Comparison of ENCODE assay signal across 25 mouse cellular contexts in genomic region chr10:74359526-74359925, GRCm38 (mm10).
DNase-seq lines count a peak whose midpoint lies in the region; ATAC-seq and TF ChIP-seq lines count a peak whose summit lies in the region.
"Had no signal": no experiment of that assay in that cellular context is flagged by ENCODE, and none has a peak within 500 bp of the region (broad histone marks: within the 10 kb centered on the region; RNA-seq: fewer than 3 reads in every experiment).

No protein-coding gene starts in this region.

- no peak overlapping the region for H3K4me3 ChIP-seq in embryonic facial prominence, embryonic 11.5 days (ENCODE audit: low read depth, low read length)
- H3K4me3 ChIP-seq in embryonic facial prominence, embryonic 10.5 days = no peak overlapping the region
- no peak overlapping the region for H3K4me3 ChIP-seq in kidney, postnatal 0 days (replicated peaks; ENCODE audit: low read depth, low read length)
- H3K4me3 ChIP-seq in embryonic facial prominence, embryonic 14.5 days (ENCODE audit: low read depth, low read length) = no peak overlapping the region
- H3K4me3 ChIP-seq: forebrain, embryonic 13.5 days; forebrain, embryonic 15.5 days had no signal

- WGBS in embryonic facial prominence, embryonic 11.5 days = 26% methylated on average over 5 of the region's 5 CpGs
- 47% methylated on average over 5 of the region's 5 CpGs for WGBS in embryonic facial prominence, embryonic 10.5 days
- 35% methylated on average over 5 of the region's 5 CpGs for WGBS in kidney, postnatal 0 days
- 28% methylated on average over 5 of the region's 5 CpGs for WGBS in embryonic facial prominence, embryonic 14.5 days

- H3K4me2 ChIP-seq in embryonic facial prominence, embryonic 11.5 days (ENCODE audit: low read depth, low read length) = no peak overlapping the region
- H3K4me2 ChIP-seq in kidney, postnatal 0 days (ENCODE audit: low read length) = no peak overlapping the region
- no peak overlapping the region for H3K4me2 ChIP-seq in embryonic facial prominence, embryonic 14.5 days (ENCODE audit: low read depth, low read length)
- H3K4me2 ChIP-seq: forebrain, embryonic 13.5 days; forebrain, embryonic 15.5 days had no signal

- no peaks in the 10 kb centered on the region for H3K4me1 ChIP-seq in embryonic facial prominence, embryonic 11.5 days (ENCODE audit: control insufficient read depth, insufficient read depth, low read length)
- H3K4me1 ChIP-seq in embryonic facial prominence, embryonic 10.5 days = peaks cover 3% of the 10 kb centered on the region; the same call in 1 of the 2 replicates
- H3K4me1 ChIP-seq in kidney, postnatal 0 days (replicated peaks; ENCODE audit: insufficient read depth, low read length) = no peaks in the 10 kb centered on the region
- H3K4me1 ChIP-seq in embryonic facial prominence, embryonic 14.5 days (ENCODE audit: control insufficient read depth, insufficient read depth, low read length) = peaks cover 6% of the 10 kb centered on the region; the same call in 1 of the 2 replicates
- H3K4me1 ChIP-seq: forebrain, embryonic 13.5 days had no signal

- TF ChIP-seq CTCF in kidney, postnatal 0 days (IDR thresholded peaks at IDR 0.05; ENCODE audit: low read depth) = no peak

- no peaks in the 10 kb centered on the region for H3K27me3 ChIP-seq in embryonic facial prominence, embryonic 11.5 days (ENCODE audit: control insufficient read depth, insufficient read depth, low read length)
- no peaks in the 10 kb centered on the region for H3K27me3 ChIP-seq in embryonic facial prominence, embryonic 10.5 days (replicated peaks; ENCODE audit: low read depth, poor library complexity, severe bottlenecking)
- no peaks in the 10 kb centered on the region for H3K27me3 ChIP-seq in kidney, postnatal 0 days (ENCODE audit: insufficient read depth, low read length)
- no peaks in the 10 kb centered on the region for H3K27me3 ChIP-seq in embryonic facial prominence, embryonic 14.5 days (replicated peaks; ENCODE audit: control insufficient read depth, insufficient read depth, low read length)
- H3K27me3 ChIP-seq: CH12.LX; forebrain, embryonic 13.5 days; forebrain, embryonic 15.5 days; Patski had no signal

- no peak overlapping the region for H3K9ac ChIP-seq in embryonic facial prominence, embryonic 11.5 days (replicated peaks; ENCODE audit: low read length)
- no peak overlapping the region for H3K9ac ChIP-seq in kidney, postnatal 0 days (ENCODE audit: low read depth, low read length)
- H3K9ac ChIP-seq in embryonic facial prominence, embryonic 14.5 days (ENCODE audit: low read depth, low read length) = no peak overlapping the region
- H3K9ac ChIP-seq: forebrain, embryonic 13.5 days; forebrain, embryonic 15.5 days; forebrain, postnatal 0 days had no signal

- H3K36me3 ChIP-seq in embryonic facial prominence, embryonic 11.5 days (replicated peaks; ENCODE audit: control insufficient read depth, insufficient read depth, low read depth, low read length) = no peaks in the 10 kb centered on the region
- no peaks in the 10 kb centered on the region for H3K36me3 ChIP-seq in embryonic facial prominence, embryonic 10.5 days (replicated peaks)
- H3K36me3 ChIP-seq in kidney, postnatal 0 days (ENCODE audit: insufficient read depth, low read length) = no peaks in the 10 kb centered on the region
- no peaks in the 10 kb centered on the region for H3K36me3 ChIP-seq in embryonic facial prominence, embryonic 14.5 days (ENCODE audit: control insufficient read depth, insufficient read depth, low read length)
- H3K36me3 ChIP-seq: forebrain, embryonic 15.5 days; G1E had no signal

- no peak for ATAC-seq in embryonic facial prominence, embryonic 11.5 days (replicated peaks; ENCODE audit: insufficient number of reproducible peaks, low FRiP score, low TSS enrichment, low read depth)
- ATAC-seq in kidney, postnatal 0 days (replicated peaks; ENCODE audit: low FRiP score, low read depth) = no peak
- ATAC-seq in embryonic facial prominence, embryonic 14.5 days (ENCODE audit: low read depth) = no peak
- ATAC-seq: activated CD4-positive, CD25-positive, alpha-beta regulatory T cell, adult 4 months; CD4-positive, CD25-positive, alpha-beta regulatory T cell, adult 4 months; forebrain, embryonic 13.5 days; forebrain, embryonic 15.5 days; forebrain, postnatal 0 days; Patski had no signal

- H3K9me3 ChIP-seq in embryonic facial prominence, embryonic 11.5 days (replicated peaks; ENCODE audit: control insufficient read depth, low read length) = no peaks in the 10 kb centered on the region
- no peaks in the 10 kb centered on the region for H3K9me3 ChIP-seq in embryonic facial prominence, embryonic 10.5 days
- H3K9me3 ChIP-seq in kidney, postnatal 0 days (replicated peaks; ENCODE audit: low read length) = no peaks in the 10 kb centered on the region
- no peaks in the 10 kb centered on the region for H3K9me3 ChIP-seq in embryonic facial prominence, embryonic 14.5 days (ENCODE audit: control insufficient read depth, low read length)
- H3K9me3 ChIP-seq: forebrain, embryonic 13.5 days; forebrain, embryonic 15.5 days had no signal

- DNase-seq in embryo, embryonic 10.5 days (ENCODE audit: low spot score) = peak; percentile 15
- DNase-seq in embryo, embryonic 10 days (ENCODE audit: low spot score) = no peak
- peak; percentile 71 for DNase-seq in embryonic facial prominence, embryonic 11.5 days (ENCODE audit: low spot score)
- DNase-seq in embryonic facial prominence, embryonic 10.5 days (ENCODE audit: low spot score) = no peak
- DNase-seq in kidney, postnatal 0 days (ENCODE audit: low spot score) = peak; percentile 4
- DNase-seq in kidney, adult 18-20 months = no peak
- peak; percentile 75 for DNase-seq in embryonic facial prominence, embryonic 14.5 days (ENCODE audit: low spot score)
- DNase-seq in cerebellum, adult 8-10 months = no peak
- DNase-seq: adrenal gland, adult 8-10 months; adrenal gland, postnatal 14 days; adrenal gland, postnatal 36 days; B cell, adult 2 months; cerebellum, adult 11-12 months; cerebellum, adult 2 months; cerebellum, adult 9-11 months; cerebellum, postnatal 14 days; cerebellum, postnatal 36 days; forebrain, postnatal 0 days had no signal

- H3K27ac ChIP-seq in embryonic facial prominence, embryonic 11.5 days (replicated peaks; ENCODE audit: low read depth, low read length) = no peak overlapping the region
- H3K27ac ChIP-seq in embryonic facial prominence, embryonic 10.5 days (replicated peaks) = no peak overlapping the region
- H3K27ac ChIP-seq in kidney, postnatal 0 days = no peak overlapping the region
- no peak overlapping the region for H3K27ac ChIP-seq in embryonic facial prominence, embryonic 14.5 days (replicated peaks; ENCODE audit: low read depth, low read length)
- H3K27ac ChIP-seq: forebrain, embryonic 13.5 days; forebrain, embryonic 15.5 days had no signal

Comparison
In these comparisons a context has a peak if more than half of its experiments do, and no peak if none do; other contexts are left out.
1. DNase-seq: peak in embryo, embryonic 10.5 days (single experiment), embryonic facial prominence, embryonic 11.5 days (single experiment), kidney, postnatal 0 days (single experiment) and embryonic facial prominence, embryonic 14.5 days (single experiment); none in embryo, embryonic 10 days (single experiment), embryonic facial prominence, embryonic 10.5 days (single experiment), kidney, adult 18-20 months (single experiment) and cerebellum, adult 8-10 months (single experiment).